Mouse (Mus musculus) cerebellum, adult 2 months (tissue): Measurements from ENCODE around the gene Spred2.

Experiments
- CTCF ChIP-seq: fragments of 200-500 bp; IDR thresholded peaks from 2 replicates; pipeline ENCODE4 v1.5.1; 2011; ENCODE audit warnings: low read depth, mild to moderate bottlenecking, control low read depth, low read length, moderate library complexity, borderline replicate concordance; ENCODE audit not compliant: insufficient read depth
- POLR2A ChIP-seq: fragments of 200-500 bp; IDR thresholded peaks from 2 replicates; pipeline ENCODE4 v1.6.1; 2011; ENCODE audit warnings: low read length, control low read depth, borderline replicate concordance; ENCODE audit not compliant: insufficient read depth

DNA sequence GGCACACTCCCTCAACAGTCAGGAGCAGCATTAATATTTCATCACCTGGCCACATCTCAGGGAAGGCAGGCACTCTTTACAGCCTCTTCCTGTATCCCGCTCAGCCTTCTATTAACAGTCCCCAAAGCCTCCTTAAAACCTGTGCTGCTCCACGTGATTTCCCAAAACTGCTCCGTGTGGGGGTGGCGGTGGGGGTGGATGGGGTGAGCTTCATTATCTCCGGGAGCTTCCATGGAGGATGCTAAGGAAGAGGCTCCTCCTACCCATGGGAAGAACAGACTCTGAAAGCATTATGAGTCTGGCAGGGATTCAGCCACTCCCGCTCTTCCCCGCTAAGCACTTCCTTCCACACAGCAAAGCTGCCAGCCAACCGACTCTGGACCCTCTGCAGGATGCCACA lies 114.5 kb downstream of the Spred2 start:
- TF ChIP-seq CTCF = no peak
- TF ChIP-seq POLR2A = no peak
